Mouse (Mus musculus) B cell, adult 2 months (primary cell): ENCODE measurements around the gene Proser2.

ENCODE experiments used
- DNase-seq, 2 experiments: peaks; one replicate each; pipeline ENCODE4 v3.0.0; 2022

Gene Proser2

GRCm38 (mm10) chr2:6071598-6072440 is 58.2 kb downstream of the Proser2 start:
- DNase-seq: no peak

- no peak for DNase-seq
Measured at GRCm38 (mm10) chr2:6070925-6071324, 59.1 kb downstream of the Proser2 start.

DNA sequence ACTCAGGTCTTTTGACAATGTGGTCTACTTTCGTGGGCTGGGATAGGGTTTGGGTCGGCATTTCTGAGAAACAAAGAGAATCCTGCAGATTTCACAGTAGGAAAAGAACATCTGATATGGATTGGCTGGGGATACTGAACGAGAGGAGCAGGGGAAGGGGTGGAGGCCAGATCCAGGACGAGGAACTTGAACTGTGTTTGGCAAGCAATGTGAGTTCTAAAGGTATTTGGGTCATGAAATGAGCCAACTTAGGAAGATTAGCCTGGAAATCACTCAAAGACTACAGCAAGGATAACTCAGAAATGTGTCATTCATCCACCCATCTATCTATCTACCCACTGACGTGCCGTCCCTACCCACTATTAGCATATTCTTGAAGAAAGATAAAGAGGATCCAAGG is 62.7 kb downstream of the Proser2 start:
- DNase-seq: no peak

GRCm38 (mm10) chr2:6060071-6060804 is 69.8 kb downstream of the Proser2 start:
- DNase-seq: no peak

- DNase-seq: no peak
Measured at GRCm38 (mm10) chr2:6059291-6059690, 70.7 kb downstream of the Proser2 start.

- DNase-seq: no peak
Measured at GRCm38 (mm10) chr2:6056518-6056917, 73.5 kb downstream of the Proser2 start.

- no peak for DNase-seq
Measured at GRCm38 (mm10) chr2:6055466-6055865, 74.5 kb downstream of the Proser2 start.

DNA sequence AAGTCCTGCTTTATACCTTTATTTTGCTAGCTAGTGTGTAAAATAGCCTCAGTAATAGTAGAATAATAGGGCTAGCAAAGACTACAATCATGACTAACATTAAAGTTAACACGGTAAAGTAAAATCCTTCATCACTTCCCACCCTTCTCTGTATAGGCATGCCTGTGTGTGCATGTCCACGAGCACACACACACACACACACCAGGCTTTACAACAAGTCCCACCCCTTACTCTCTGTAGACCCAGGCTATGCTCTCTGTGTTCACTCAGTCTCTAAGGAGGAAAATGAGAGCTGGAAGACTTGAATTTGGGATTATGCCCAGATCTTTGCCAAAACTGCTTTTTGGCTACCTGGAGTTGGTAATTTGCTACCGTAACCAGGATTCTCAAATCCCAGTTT is 81.0 kb downstream of the Proser2 start:
- DNase-seq: no peak

DNA sequence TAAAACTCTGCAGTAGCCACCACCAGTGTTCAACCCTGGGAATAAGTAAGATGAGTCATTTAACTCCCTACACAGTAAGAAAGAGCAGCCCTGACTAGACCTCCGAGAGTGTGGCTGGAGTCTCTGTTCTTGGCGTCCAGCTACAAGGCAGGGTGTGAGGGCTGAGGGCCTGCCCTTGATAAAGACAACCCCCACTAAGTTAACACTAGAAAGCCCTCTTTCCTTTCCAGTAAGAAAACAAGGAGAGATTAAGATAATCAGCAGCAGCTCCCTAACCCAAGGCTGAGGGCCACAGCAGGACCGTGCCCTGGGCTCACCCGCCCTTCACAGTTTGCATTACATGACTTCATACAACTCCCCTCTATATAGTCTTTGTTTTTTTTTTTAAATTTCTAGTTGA is 81.4 kb downstream of the Proser2 start:
- no peak for DNase-seq
